Mouse (Mus musculus) mouse embryonic stem cell (cell line): Measurements from ENCODE around the gene Acot12.

Experiments
- in situ Hi-C, 2 experiments: fragments of 300-500 bp; cut with MboI; formaldehyde crosslinking; loops; 1 replicate in 1 of 2; 3 replicates in 1 of 2; pipeline ENCODE4 v1.14.3; 2019 to 2020; ENCODE audit warnings: low sequenced_read_pairs in 2 of 2, low pct_unique_long_range_greater_than_20kb in 1 of 2, mixed read lengths in 1 of 2; ENCODE audit not compliant: unreplicated experiment in 1 of 2

Acot12 gene

DNA sequence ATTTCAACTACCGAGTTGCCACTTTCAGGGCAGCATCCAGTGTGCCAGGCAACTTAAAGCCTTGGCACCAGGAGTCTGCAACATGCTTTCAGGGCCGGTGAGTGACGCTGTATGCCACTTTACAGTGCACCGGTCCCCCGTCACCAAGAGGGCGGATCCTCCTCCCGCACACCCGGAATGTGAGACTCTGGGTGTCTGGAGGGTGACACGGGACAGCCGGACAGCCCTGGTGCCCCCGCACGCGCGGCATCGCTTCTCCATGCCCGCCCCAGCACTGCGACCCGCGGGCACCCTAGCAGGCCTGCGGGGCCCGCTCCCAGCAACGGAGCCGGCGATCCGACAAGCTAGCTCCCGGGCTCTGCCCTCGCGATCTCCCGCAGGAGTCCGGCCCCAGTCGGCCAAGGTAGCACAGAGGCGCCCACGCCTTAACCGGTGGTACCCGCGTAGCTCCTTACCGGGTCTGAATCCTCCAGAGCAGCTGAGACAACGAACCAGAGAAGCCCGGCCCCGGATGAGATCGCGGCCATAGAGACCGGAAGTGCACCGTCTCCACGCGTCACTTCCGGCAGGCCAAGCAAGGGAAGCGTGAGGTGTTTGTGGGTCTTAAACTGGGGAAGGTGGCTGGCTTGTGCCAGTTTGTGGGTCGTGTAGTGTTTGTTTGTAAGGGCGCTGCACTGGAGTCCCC lies 66.0 kb downstream of the Acot12 start, which contains the start of gene Zcchc9:
TSS of gene Zcchc9 (minus strand) at position 551 of the 685 bp plus-strand sequence.
- in situ Hi-C loops: no loop called here

DNA sequence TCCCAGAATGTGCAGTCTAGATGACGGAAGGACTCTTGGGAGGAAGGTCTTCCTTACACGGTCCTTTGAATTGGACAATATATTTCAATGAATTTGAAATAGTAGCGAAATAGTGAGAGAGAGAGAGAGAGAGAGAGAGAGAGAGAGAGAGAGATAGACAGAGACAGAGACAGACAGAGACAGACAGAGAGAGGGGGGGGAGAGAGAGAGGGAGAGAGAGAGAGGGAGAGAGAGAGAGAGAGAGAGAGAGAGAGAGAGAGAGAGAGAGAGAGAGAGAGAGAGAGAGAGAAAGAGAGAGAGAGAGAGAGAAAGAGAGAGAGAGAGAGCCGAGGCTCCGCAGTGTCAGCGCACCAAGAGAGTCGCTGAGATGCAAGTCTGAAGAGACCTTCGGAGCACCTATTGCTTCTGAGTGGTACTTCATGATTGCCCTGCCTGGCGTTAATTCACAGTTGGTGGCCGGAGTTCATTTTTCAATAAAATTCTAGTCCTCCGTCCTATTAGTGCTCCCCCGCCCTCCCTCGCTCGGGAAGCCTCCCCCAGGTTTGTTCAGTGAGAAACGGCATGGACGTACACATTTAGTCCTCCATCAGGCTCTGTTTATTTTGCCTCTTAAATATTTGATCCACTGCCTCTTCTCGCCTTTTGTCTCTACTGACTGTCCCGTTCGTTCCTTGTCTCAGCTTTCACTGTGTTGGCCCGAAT lies 66.7 kb downstream of the Acot12 start:
- in situ Hi-C loops: no loop called here

DNA sequence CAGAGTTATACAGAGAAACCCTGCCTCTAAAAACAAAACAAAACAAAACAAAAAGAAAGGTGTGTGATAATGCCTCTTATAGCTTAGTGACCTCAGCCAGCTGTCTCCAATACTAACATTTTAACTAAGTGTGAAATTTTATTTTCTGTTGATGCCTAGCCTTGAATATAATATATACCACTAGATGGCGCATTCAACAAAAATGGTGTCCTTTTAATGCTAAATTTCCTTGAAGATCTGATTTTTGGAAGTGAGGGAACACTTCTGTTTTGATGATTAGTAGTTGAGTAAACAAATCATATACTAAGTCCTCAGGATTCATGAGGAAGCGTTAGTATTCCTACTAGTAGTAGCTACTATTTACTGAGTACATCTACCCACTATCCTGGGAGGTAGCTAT lies 68.2 kb downstream of the Acot12 start:
- in situ Hi-C loops: no loop called here

DNA sequence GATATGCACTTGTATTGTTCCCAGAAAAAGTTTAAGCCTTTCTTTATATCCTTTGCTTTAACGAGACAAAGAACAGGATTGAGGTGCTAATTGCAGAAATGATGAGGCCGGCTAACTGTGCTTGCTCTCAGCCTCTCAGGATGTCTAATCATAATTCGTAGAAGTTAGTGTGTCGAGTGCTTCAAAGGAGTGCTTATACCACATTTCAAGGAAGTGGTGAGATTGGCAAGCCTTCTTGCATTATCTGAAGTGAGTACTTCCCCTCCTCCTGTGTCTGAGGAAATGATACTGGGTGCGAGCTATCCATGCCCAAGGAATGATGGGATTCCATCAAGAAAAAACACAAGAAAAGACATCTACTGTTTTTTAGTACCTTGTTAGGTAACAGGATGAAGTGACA lies 73.4 kb downstream of the Acot12 start:
- in situ Hi-C loops: no loop called here

DNA sequence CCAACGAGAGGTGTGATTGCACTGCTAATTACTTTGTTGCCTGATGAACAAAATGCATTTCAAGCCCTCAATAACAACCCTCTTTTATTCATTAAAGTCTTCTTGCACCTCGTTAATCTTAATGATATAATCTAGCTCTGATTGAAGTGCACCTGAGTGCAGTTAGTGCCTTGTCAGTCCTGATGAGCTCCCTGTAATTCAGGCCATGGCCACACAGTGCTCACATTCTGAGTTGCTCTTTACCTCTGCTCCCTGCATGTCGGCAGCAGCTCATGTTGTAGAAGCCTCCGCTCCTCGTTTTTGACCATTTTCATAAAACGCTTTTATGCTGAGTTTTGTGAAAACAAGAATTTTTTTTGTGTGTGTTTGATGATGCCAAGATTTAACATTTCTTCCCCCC lies 82.4 kb downstream of the Acot12 start:
- in situ Hi-C loops: no loop called here

DNA sequence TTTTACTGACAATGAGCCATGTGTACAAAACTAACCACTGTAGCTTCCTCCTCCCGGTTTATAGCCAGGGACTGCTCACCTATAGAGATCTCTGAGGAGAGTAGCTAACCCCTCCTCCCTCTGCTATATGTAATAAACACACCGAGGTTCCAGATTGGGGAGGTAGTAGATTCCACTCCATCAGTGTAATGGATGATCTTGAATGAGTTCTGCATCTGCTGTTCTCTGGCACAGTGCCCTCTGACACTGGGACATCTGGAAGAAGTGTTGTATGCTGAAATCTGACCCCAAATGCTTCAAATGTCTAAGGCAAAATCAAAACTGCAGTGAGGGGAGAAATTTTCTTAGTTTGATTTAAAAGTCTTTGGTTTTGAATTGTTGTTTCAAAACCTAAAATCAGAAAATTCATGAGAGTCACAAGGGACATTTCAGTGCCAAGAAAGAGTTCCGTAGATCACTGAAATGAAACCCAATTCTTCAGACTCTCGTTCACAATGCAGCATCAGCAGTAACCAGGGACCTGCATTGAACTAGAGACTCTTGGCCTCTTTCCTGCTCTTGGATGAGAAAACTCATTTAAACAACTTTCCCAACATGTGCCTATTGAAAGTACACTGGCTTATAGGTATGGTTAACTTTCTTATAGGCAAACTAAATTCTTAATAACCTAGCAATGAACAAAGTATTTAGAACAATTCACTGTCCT lies 83.7 kb downstream of the Acot12 start:
- in situ Hi-C loops: no loop called here

DNA sequence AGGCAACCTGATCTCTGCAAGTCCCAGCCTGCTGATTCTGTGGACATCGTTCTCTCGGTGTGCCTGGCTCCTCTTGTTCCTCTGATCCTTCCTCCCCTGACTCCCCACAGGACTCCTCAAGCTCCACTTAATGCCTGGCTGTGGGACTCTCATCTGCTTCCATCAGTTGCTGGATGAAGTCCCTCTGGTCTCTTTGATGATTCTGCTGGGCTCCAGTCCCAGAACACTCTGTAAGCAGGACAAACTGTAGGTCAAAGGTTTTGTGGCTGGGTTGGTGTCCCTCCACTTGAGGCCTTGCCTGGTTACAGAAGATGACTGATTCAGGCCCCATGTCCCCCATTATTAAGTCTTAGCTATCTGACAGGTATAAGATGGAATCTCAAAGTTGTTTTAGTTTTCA lies 84.8 kb downstream of the Acot12 start:
- in situ Hi-C loops: no loop called here

DNA sequence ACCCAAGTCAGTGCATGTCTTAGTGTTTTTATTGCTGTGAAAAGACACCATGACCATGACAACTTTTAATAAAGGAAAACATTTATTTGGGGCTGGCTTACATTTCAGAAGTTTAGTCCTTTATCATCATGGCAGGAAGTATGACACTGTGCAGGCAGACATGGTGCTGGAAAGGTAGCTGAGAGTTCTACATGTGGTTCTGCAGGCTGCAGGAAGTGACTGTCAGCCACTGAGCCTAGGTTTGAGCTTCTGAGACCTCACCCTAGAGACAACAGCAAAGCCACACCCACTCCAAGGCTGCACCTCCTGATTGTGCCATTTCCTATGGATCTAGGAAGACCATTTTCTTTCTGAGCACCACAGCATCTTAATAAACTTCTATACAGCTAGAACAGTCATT lies 86.6 kb downstream of the Acot12 start:
- in situ Hi-C loops: no loop called here
